Mouse (Mus musculus) midbrain, postnatal 0 days (tissue): Measurements from ENCODE around the gene Def6. TPM values are rescaled to one million over a fixed set of nuclear protein-coding genes. Genes with fewer than 3 reads are reported as not detected.

Experiments
- ATAC-seq: fragments of 200-750 bp; cut with Nextera tagmentation; 2 replicates; pipeline ENCODE4 v1.8.0; 2017; ENCODE audit warnings: moderate number of reproducible peaks, mild to moderate bottlenecking, moderate TSS enrichment, moderate library complexity; ENCODE audit not compliant: low FRiP score
- DNase-seq: peaks from one replicate; pipeline ENCODE4 v3.0.0-alpha.2; 2015; ENCODE audit warnings: low spot score
- H3K27ac ChIP-seq: fragments of 300-500 bp; sonication (generic); 2 replicates; pipeline ENCODE4 v1.5.1; 2014; ENCODE audit warnings: low read depth, mild to moderate bottlenecking, low read length, mixed read lengths
- H3K27me3 ChIP-seq: fragments of 300-500 bp; sonication (generic); 2 replicates; pipeline ENCODE4 v1.6.1; 2014; ENCODE audit warnings: low read length, control low read depth, mixed read lengths; ENCODE audit not compliant: insufficient read depth
- H3K36me3 ChIP-seq: fragments of 300-500 bp; sonication (generic); 2 replicates; pipeline ENCODE4 v1.6.1; 2014; ENCODE audit warnings: low read length, control low read depth, mixed read lengths; ENCODE audit not compliant: insufficient read depth
- H3K4me1 ChIP-seq: fragments of 300-500 bp; sonication (generic); 2 replicates; pipeline ENCODE4 v1.6.1; 2014; ENCODE audit warnings: mild to moderate bottlenecking, control low read depth, antibody characterized with exemption, low read length, mixed read lengths; ENCODE audit not compliant: insufficient read depth
- H3K4me2 ChIP-seq: fragments of 300-500 bp; sonication (generic); 2 replicates; pipeline ENCODE4 v1.6.1; 2014; ENCODE audit warnings: low read depth, mild to moderate bottlenecking, low read length, mixed read lengths; ENCODE audit not compliant: poor library complexity, severe bottlenecking
- H3K4me3 ChIP-seq: fragments of 300-500 bp; sonication (generic); 2 replicates; pipeline ENCODE4 v1.5.1; 2014; ENCODE audit warnings: low read depth, mild to moderate bottlenecking, low read length, moderate library complexity
- H3K9ac ChIP-seq: fragments of 300-500 bp; sonication (generic); replicated peaks from 2 replicates; pipeline ENCODE4 v1.6.1; 2014; ENCODE audit warnings: mild to moderate bottlenecking, low read length, moderate library complexity, mixed read lengths; ENCODE audit not compliant: poor library complexity, severe bottlenecking
- H3K9me3 ChIP-seq: fragments of 300-500 bp; sonication (generic); 2 replicates; pipeline ENCODE4 v1.6.1; 2016; ENCODE audit warnings: low read length, control low read depth
- CTCF ChIP-seq: IDR thresholded peaks from 2 replicates; pipeline ENCODE4 v1.5.1; 2016; ENCODE audit warnings: antibody characterized with exemption, mild to moderate bottlenecking
- WGBS: fragments of 180-500 bp; shearing (Covaris S2); extraction: QIAGEN DNeasy Blood & Tissue Kit; methylation state at CpG from one replicate; pipeline ENCODE4 v1.1.7; 2014; 5-methylcytosine and 5-hydroxymethylcytosine counted together
- polyA plus RNA-seq: library from polyadenylated mRNA; unstranded; fragments of >200 nt; fragmentation: Nextera tagmentation; extraction: Ambion mirVana; gene quantifications from 2 replicates; pipeline ENCODE4 v1.2.1, GENCODE M21; 2015
- total RNA-seq: library from RNA; depleted of rRNA; stranded (reverse); fragments of >200 nt; gene quantifications from 2 replicates; pipeline ENCODE4 v1.2.3, GENCODE M21; 2014

Def6 gene
- total and polyA plus RNA-seq, 2 experiments from 2014 or later, result 6.7 to 8.3 TPM

- ATAC-seq (no peak), DNase-seq (no peak)
- TF ChIP-seq CTCF, result no peak
- no peaks in the 10 kb centered on the region for H3K27me3 ChIP-seq
- H3K4me1 ChIP-seq, result peaks cover 6% of the 10 kb centered on the region; the same call in 1 of the 2 replicates
- no peak overlapping the region for H3K4me2 ChIP-seq
- WGBS, result 68% methylated on average over 9 of the region's 9 CpGs
- H3K27ac ChIP-seq, result no peak overlapping the region
- H3K9me3 ChIP-seq, result no peaks in the 10 kb centered on the region
- no peak overlapping the region for H3K4me3 ChIP-seq
- H3K36me3 ChIP-seq, result peaks cover 5% of the 10 kb centered on the region; the same call in 1 of the 2 replicates
- no peak overlapping the region for H3K9ac ChIP-seq
Observed at GRCm38 (mm10) chr17:28172690-28173089, 34.9 kb upstream of the Def6 start.

GRCm38 (mm10) chr17:28176775-28177539, 30.6 kb upstream of the Def6 start, which contains the start of gene Zfp523:
TSS of gene Zfp523 (plus strand) at chr17:28177129.
- peaks cover 4% of the 10 kb centered on the region; the same call in 1 of the 2 replicates for H3K36me3 ChIP-seq
- H3K9me3 ChIP-seq, result no peaks in the 10 kb centered on the region
- peak within 1 kb of the TSS; percentile 87 for H3K4me2 ChIP-seq
- peak; percentile 93 for DNase-seq
- WGBS, result under 1% methylated on average over 66 of the region's 82 CpGs
- no peaks in the 10 kb centered on the region for H3K27me3 ChIP-seq
- H3K27ac ChIP-seq, result peak within 1 kb of the TSS; percentile 92
- peak; percentile 89 for ATAC-seq
- TF ChIP-seq CTCF, result no peak
- H3K9ac ChIP-seq, result peak within 1 kb of the TSS; percentile 97
- H3K4me1 ChIP-seq, result peaks cover 6% of the 10 kb centered on the region; the same call in 1 of the 2 replicates
- H3K4me3 ChIP-seq, result peak within 1 kb of the TSS; percentile 76

GRCm38 (mm10) chr17:28177540-28178046, 30.0 kb upstream of the Def6 start:
- H3K27me3 ChIP-seq, result no peaks in the 10 kb centered on the region
- peak overlapping the region; percentile 87 for H3K4me2 ChIP-seq
- H3K4me1 ChIP-seq, result peaks cover 6% of the 10 kb centered on the region; the same call in 1 of the 2 replicates
- peak overlapping the region; percentile 76 for H3K4me3 ChIP-seq
- DNase-seq, result peak; percentile 61
- ATAC-seq, result peak; percentile 66
- no peaks in the 10 kb centered on the region for H3K9me3 ChIP-seq
- peak overlapping the region; percentile 97 for H3K9ac ChIP-seq
- 15% methylated on average over 11 of the region's 22 CpGs for WGBS
- TF ChIP-seq CTCF, result no peak
- H3K27ac ChIP-seq, result peak overlapping the region; percentile 92
- peaks cover 4% of the 10 kb centered on the region; the same call in 1 of the 2 replicates for H3K36me3 ChIP-seq

- DNase-seq (no peak), ATAC-seq (no peak)
- TF ChIP-seq CTCF, result no peak
- no peak overlapping the region for H3K4me2 ChIP-seq
- H3K27me3 ChIP-seq, result no peaks in the 10 kb centered on the region
- no peak overlapping the region for H3K9ac ChIP-seq
- no peaks in the 10 kb centered on the region for H3K9me3 ChIP-seq
- peaks cover 4% of the 10 kb centered on the region; the same call in 1 of the 2 replicates for H3K36me3 ChIP-seq
- no peak overlapping the region for H3K4me3 ChIP-seq
- peaks cover 6% of the 10 kb centered on the region; the same call in 1 of the 2 replicates for H3K4me1 ChIP-seq
- 22% methylated on average over 4 of the region's 4 CpGs for WGBS
- no peak overlapping the region for H3K27ac ChIP-seq
Observed at GRCm38 (mm10) chr17:28180331-28180730, 27.2 kb upstream of the Def6 start.

GRCm38 (mm10) chr17:28180783-28181544, 26.6 kb upstream of the Def6 start:
- 82% methylated on average over 15 of the region's 15 CpGs for WGBS
- TF ChIP-seq CTCF, result no peak
- Histone ChIP-seq H3K9ac (no peak overlapping the region), H3K36me3 (peaks cover 4% of the 10 kb centered on the region; the same call in 1 of the 2 replicates), H3K9me3 (no peaks in the 10 kb centered on the region), H3K4me2 (no peak overlapping the region), H3K4me3 (no peak overlapping the region), H3K27ac (no peak overlapping the region), H3K27me3 (no peaks in the 10 kb centered on the region), H3K4me1 (peaks cover 3% of the 10 kb centered on the region; the same call in 1 of the 2 replicates)
- ATAC-seq, result no peak
- no peak for DNase-seq
